Mouse (Mus musculus): ENCODE measurements around the gene Tspan33. TPM values are rescaled to one million over a fixed set of nuclear protein-coding genes. Genes with fewer than 3 reads are reported as not detected.
"Not testable (repeated sequence)": the region's sequence is repeated elsewhere in the genome, so short reads cannot be mapped to it uniquely, and the experiment has no call there.

Gene Tspan33
- polyA plus RNA-seq, 1 experiment from 2014 or later = 4.0 TPM

DNA sequence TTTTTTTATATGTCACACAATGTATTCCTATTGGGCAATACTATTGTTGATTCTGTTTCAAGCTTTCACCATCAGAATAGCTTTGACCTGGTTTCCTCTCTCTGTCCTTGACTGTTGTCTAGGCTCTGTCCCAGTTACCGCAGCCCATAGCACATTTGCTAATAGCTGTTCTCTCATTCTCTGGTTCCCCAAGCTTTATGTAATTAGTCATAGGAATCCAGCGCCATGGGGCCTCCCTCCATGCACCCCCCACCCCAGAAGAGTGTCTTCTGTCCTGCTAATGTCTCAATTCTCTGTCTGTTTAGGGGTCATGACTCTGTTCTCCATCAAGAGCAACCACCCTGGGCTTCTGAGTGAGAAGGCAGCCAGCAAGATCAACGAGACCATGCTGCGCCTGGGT, 62.5 kb downstream of the Tspan33 start:
- H3K4me3 ChIP-seq (ENCODE audit: low read depth, low read length) = no peak overlapping the region
- ATAC-seq = no peak
- no peaks in the 10 kb centered on the region for H3K27me3 ChIP-seq (replicated peaks; ENCODE audit: insufficient read depth, low read length)
- WGBS = 86% methylated on average over 4 of the region's 4 CpGs
- H3K4me1 ChIP-seq (ENCODE audit: insufficient read depth, low read depth, low read length) = no peaks in the 10 kb centered on the region
- no peaks in the 10 kb centered on the region for H3K9me3 ChIP-seq (ENCODE audit: low read length)
- DNase-seq (ENCODE audit: low spot score) = no peak
- H3K4me2 ChIP-seq (replicated peaks; ENCODE audit: low read depth, low read length) = no peak overlapping the region
- no peak overlapping the region for H3K27ac ChIP-seq (ENCODE audit: low read length)
- TF ChIP-seq CTCF (IDR thresholded peaks at IDR 0.05) (no peak), EP300 (IDR thresholded peaks at IDR 0.05) (no peak)
- no peaks in the 10 kb centered on the region for H3K36me3 ChIP-seq (ENCODE audit: insufficient read depth, low read length)
- H3K9ac ChIP-seq (replicated peaks; ENCODE audit: low read depth) = no peak overlapping the region

- DNase-seq (ENCODE audit: low spot score) (peak; percentile 77), ATAC-seq (peak; percentile 37; the same call in 1 of the 2 replicates)
- Histone ChIP-seq H3K4me2 (replicated peaks; ENCODE audit: low read depth, low read length) (no peak overlapping the region), H3K9me3 (ENCODE audit: low read length) (no peaks in the 10 kb centered on the region), H3K4me1 (ENCODE audit: insufficient read depth, low read depth, low read length) (no peaks in the 10 kb centered on the region), H3K9ac (replicated peaks; ENCODE audit: low read depth) (no peak overlapping the region), H3K27ac (ENCODE audit: low read length) (no peak overlapping the region), H3K4me3 (ENCODE audit: low read depth, low read length) (no peak overlapping the region), H3K36me3 (ENCODE audit: insufficient read depth, low read length) (no peaks in the 10 kb centered on the region), H3K27me3 (replicated peaks; ENCODE audit: insufficient read depth, low read length) (no peaks in the 10 kb centered on the region)
- WGBS = 41% methylated on average over 4 of the region's 4 CpGs
- TF ChIP-seq EP300 (IDR thresholded peaks at IDR 0.05) (no peak), CTCF (IDR thresholded peaks at IDR 0.05) (peak; percentile 94)
Observed at GRCm38 (mm10) chr6:29758417-29758816, 64.4 kb downstream of the Tspan33 start.

DNA sequence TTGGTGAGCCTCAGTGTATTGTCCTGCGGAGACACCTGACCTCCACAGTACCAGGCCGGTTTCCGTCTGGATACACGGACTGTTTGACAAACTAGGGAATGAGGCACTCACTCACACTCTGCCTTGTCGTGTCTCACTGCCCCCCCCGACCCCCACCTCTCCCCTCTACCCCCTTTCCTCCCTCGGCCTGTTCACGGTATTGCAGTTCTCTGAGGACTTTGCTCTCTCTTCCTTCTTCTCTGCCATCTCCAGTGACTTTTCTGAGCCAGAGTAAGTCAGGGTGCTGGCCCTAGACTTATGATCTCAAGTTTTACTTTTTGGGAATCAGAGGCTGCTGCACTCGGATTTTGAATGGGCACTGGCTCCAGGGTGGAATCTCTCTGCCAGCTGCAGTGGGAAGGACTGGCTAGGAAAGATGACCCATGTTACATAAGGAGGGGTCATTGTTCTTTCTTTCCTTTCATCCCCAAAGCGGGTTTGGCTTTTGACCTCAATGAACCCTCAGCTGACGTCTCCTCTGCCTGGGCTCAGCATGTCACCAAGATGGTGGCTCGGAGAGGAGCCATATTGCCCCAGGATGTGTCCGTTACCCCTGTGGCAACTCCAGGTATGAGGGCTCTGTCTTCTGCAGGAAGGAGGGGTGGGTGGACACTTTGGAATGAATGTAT, 65.1 kb downstream of the Tspan33 start:
- Histone ChIP-seq H3K4me2 (replicated peaks; ENCODE audit: low read depth, low read length) (no peak overlapping the region), H3K4me3 (ENCODE audit: low read depth, low read length) (no peak overlapping the region), H3K27ac (ENCODE audit: low read length) (no peak overlapping the region), H3K36me3 (ENCODE audit: insufficient read depth, low read length) (no peaks in the 10 kb centered on the region), H3K9ac (replicated peaks; ENCODE audit: low read depth) (no peak overlapping the region), H3K9me3 (ENCODE audit: low read length) (no peaks in the 10 kb centered on the region), H3K4me1 (ENCODE audit: insufficient read depth, low read depth, low read length) (no peaks in the 10 kb centered on the region), H3K27me3 (replicated peaks; ENCODE audit: insufficient read depth, low read length) (no peaks in the 10 kb centered on the region)
- 87% methylated on average over 13 of the region's 13 CpGs for WGBS
- TF ChIP-seq CTCF (IDR thresholded peaks at IDR 0.05) = no peak
- TF ChIP-seq EP300 (IDR thresholded peaks at IDR 0.05) = no peak
- ATAC-seq (no peak), DNase-seq (ENCODE audit: low spot score) (no peak)

DNA sequence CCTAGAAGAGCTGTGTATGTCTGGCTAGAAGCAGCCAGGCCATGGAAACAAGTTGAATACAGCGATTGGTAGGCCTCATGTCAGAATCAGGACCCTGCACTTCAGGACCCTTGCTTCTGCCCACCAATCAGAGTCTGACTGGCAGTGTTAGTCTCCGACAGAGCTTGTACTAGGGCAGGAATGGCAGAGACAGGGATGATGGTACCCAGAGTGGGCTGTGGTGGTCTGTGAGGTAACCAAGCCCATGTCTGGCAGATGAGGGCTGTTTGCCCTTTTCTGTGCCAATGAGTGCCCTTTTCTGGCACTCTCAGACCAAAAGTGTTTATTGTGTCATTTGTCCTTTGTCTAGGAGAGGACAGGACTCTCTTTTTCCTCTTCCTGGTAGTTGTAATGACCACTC, 66.4 kb downstream of the Tspan33 start:
- not testable (repeated sequence) for H3K9me3 ChIP-seq (ENCODE audit: low read length); H3K27me3 ChIP-seq (replicated peaks; ENCODE audit: insufficient read depth, low read length); H3K4me3 ChIP-seq (ENCODE audit: low read depth, low read length); H3K27ac ChIP-seq (ENCODE audit: low read length); H3K4me2 ChIP-seq (replicated peaks; ENCODE audit: low read depth, low read length); H3K4me1 ChIP-seq (ENCODE audit: insufficient read depth, low read depth, low read length); ATAC-seq; H3K9ac ChIP-seq (replicated peaks; ENCODE audit: low read depth); H3K36me3 ChIP-seq (ENCODE audit: insufficient read depth, low read length); DNase-seq (ENCODE audit: low spot score)
- 94% methylated on average over 2 of the region's 2 CpGs for WGBS

- H3K4me3 ChIP-seq (ENCODE audit: low read depth, low read length) = no peak overlapping the region
- DNase-seq (ENCODE audit: low spot score) (no peak), ATAC-seq (no peak)
- no peak overlapping the region for H3K27ac ChIP-seq (ENCODE audit: low read length)
- TF ChIP-seq EP300 (IDR thresholded peaks at IDR 0.05) = no peak
- TF ChIP-seq CTCF (IDR thresholded peaks at IDR 0.05) = no peak
- no peak overlapping the region for H3K9ac ChIP-seq (replicated peaks; ENCODE audit: low read depth)
- 91% methylated on average over 4 of the region's 4 CpGs for WGBS
- no peaks in the 10 kb centered on the region for H3K4me1 ChIP-seq (ENCODE audit: insufficient read depth, low read depth, low read length)
- no peaks in the 10 kb centered on the region for H3K27me3 ChIP-seq (replicated peaks; ENCODE audit: insufficient read depth, low read length)
- no peaks in the 10 kb centered on the region for H3K36me3 ChIP-seq (ENCODE audit: insufficient read depth, low read length)
- no peaks in the 10 kb centered on the region for H3K9me3 ChIP-seq (ENCODE audit: low read length)
- no peak overlapping the region for H3K4me2 ChIP-seq (replicated peaks; ENCODE audit: low read depth, low read length)
Observed at GRCm38 (mm10) chr6:29761282-29761681, 67.3 kb downstream of the Tspan33 start.

DNA sequence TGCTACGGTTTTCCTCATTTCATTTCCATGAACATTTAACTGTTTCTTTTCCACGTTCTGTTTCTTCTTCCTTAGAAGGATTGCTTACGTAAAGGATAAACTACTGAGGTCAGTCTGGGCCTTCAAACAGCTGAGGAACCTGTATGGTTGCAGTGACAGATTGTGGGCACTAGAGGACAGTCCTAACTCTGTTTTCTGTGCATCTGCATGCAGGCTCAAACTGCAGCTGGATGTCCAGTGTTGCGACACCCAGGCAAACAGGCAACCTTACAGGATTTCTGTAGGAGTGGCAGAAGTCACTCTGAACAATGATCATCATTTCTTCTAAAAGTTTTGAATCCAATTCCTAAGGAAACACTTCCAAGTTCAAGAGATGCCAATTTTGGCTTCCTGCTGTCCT, 68.5 kb downstream of the Tspan33 start:
- ATAC-seq = peak; percentile 39

DNA sequence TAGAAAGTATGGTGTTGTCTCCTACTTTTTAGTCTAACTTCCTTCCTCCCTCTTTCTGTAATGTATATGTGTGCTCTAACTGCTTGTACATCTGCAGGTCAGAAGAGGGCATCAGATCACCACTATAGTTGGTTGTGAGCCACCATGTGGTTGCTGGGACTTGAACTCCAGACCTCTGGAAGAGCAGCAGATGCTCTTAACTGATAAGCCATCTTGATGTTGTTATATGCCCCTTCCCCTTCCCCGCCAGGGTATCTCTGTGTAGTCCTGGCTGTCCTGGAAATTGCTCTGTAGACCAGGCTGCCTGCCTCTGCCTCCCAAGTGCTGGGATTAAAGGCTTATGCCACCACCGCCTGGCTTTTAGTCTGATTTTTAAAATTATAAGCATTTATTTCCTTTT, 72.9 kb downstream of the Tspan33 start:
- Histone ChIP-seq H3K9ac (replicated peaks; ENCODE audit: low read depth) (no peak overlapping the region), H3K27ac (ENCODE audit: low read length) (no peak overlapping the region), H3K27me3 (replicated peaks; ENCODE audit: insufficient read depth, low read length) (no peaks in the 10 kb centered on the region), H3K36me3 (ENCODE audit: insufficient read depth, low read length) (no peaks in the 10 kb centered on the region), H3K9me3 (ENCODE audit: low read length) (no peaks in the 10 kb centered on the region), H3K4me1 (ENCODE audit: insufficient read depth, low read depth, low read length) (no peaks in the 10 kb centered on the region), H3K4me2 (replicated peaks; ENCODE audit: low read depth, low read length) (no peak overlapping the region), H3K4me3 (ENCODE audit: low read depth, low read length) (no peak overlapping the region)
- 86% methylated on average over 2 of the region's 2 CpGs for WGBS
- ATAC-seq (no peak), DNase-seq (ENCODE audit: low spot score) (no peak)
- no peak for TF ChIP-seq CTCF (IDR thresholded peaks at IDR 0.05)
- no peak for TF ChIP-seq EP300 (IDR thresholded peaks at IDR 0.05)

More for the DNA sequence above, 68.5 kb downstream of the Tspan33 start:
- peak; percentile 64 for DNase-seq (ENCODE audit: low spot score)
- no peak for TF ChIP-seq EP300 (IDR thresholded peaks at IDR 0.05)
- TF ChIP-seq CTCF (IDR thresholded peaks at IDR 0.05) = peak; percentile 82
- WGBS = 43% methylated on average over 4 of the region's 4 CpGs
- Histone ChIP-seq H3K4me1 (ENCODE audit: insufficient read depth, low read depth, low read length) (no peaks in the 10 kb centered on the region), H3K4me3 (ENCODE audit: low read depth, low read length) (no peak overlapping the region), H3K27ac (ENCODE audit: low read length) (no peak overlapping the region), H3K9me3 (ENCODE audit: low read length) (no peaks in the 10 kb centered on the region), H3K27me3 (replicated peaks; ENCODE audit: insufficient read depth, low read length) (no peaks in the 10 kb centered on the region), H3K4me2 (replicated peaks; ENCODE audit: low read depth, low read length) (no peak overlapping the region), H3K9ac (replicated peaks; ENCODE audit: low read depth) (no peak overlapping the region), H3K36me3 (ENCODE audit: insufficient read depth, low read length) (no peaks in the 10 kb centered on the region)

Other genes starting within 250 kb of the Tspan33 start
- gene Atp6v1f, start 226.5 kb upstream of the Tspan33 start, polyA plus RNA-seq (2015; fragmentation: Nextera tagmentation; extraction: Ambion mirVana) = 264 and 293 TPM in 2 replicates
- not detected in 2 replicates for gene Atp6v1fnb, start 222.8 kb upstream of the Tspan33 start, polyA plus RNA-seq (2015; fragmentation: Nextera tagmentation; extraction: Ambion mirVana)
- gene Kcp, start 186.3 kb upstream of the Tspan33 start, polyA plus RNA-seq (2015; fragmentation: Nextera tagmentation; extraction: Ambion mirVana) = 4.0 and 4.8 TPM in 2 replicates
- 8.5 and 8.6 TPM in 2 replicates for gene Irf5, start 167.6 kb upstream of the Tspan33 start, polyA plus RNA-seq (2015; fragmentation: Nextera tagmentation; extraction: Ambion mirVana)
- 38.3 and 39.5 TPM in 2 replicates for gene Tnpo3, start 84.3 kb upstream of the Tspan33 start, polyA plus RNA-seq (2015; fragmentation: Nextera tagmentation; extraction: Ambion mirVana)
- gene Smo, start 41.3 kb downstream of the Tspan33 start, polyA plus RNA-seq (2015; fragmentation: Nextera tagmentation; extraction: Ambion mirVana) = 8.8 and 10.9 TPM in 2 replicates
- 11.8 and 17.1 TPM in 2 replicates for gene Ahcyl2, start 73.8 kb downstream of the Tspan33 start, polyA plus RNA-seq (2015; fragmentation: Nextera tagmentation; extraction: Ambion mirVana)
- gene Strip2, start 222.8 kb downstream of the Tspan33 start, polyA plus RNA-seq (2015; fragmentation: Nextera tagmentation; extraction: Ambion mirVana) = 0.47 and 0.60 TPM in 2 replicates

Data from lung, postnatal 0 days (tissue).